10 mouse cellular contexts compared by ENCODE assay signal in the genomic region with DNA sequence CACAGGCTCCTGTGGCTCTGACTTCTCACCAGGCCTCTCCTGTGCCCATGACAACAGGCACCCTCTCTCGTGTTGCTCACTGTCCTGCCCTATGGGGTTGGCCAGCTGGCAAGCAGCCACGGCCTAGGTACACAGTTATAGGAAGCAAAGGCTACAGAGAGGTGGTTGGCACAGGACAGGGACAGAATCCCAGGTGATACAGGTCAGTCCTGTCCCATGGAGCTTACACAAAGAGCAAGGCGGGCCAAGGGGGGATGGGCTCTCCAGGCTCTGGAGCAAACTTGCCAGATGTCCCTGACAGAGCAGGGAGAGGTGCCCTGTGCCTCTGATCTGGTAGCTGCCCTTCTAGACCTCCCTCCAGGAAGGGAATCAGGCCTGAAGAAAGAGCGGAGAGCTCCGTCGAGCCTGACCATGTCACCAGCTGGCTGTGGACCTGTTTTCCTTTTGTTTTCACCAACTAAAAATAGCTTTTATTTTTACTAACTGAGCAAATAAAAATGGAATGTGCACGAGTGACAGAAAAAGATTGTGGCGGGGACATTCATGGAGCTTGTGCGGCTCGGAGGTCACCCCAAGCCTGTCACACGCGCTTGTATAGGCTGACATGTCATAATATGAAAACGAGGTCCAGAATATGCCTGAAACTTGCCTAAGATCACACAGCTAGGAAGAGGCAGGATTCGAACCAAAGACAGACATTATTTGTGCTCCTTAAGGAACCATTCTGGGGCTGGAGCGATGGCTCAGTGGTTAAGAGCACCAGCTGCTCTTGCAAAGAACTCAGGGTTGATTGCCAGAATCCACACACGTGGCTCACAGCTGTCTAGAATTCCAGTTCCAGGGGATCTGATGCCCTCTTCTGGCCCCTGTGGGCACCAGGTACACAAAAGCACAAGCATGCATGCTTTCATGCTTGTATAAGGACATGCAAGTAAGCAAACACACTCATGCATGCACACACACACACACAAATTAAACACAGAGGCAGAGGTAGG. TPM values are rescaled to one million over a fixed set of nuclear protein-coding genes. Genes with fewer than 3 reads are reported as not detected.
DNase-seq lines count a peak whose midpoint lies in the region; ATAC-seq lines count a peak whose summit lies in the region.
"Had no signal": no experiment of that assay in that cellular context is flagged by ENCODE, and none has a peak within 500 bp of the region (broad histone marks: within the 10 kb centered on the region; RNA-seq: fewer than 3 reads in every experiment).

No protein-coding gene starts in this region.

- H3K4me1 ChIP-seq in heart, embryonic 16.5 days (ENCODE audit: control insufficient read depth, insufficient read depth, low read length) = peaks cover 29% of the 10 kb centered on the region
- H3K4me1 ChIP-seq in midbrain, embryonic 12.5 days = peaks cover 27% of the 10 kb centered on the region

- DNase-seq in left cerebral cortex, postnatal 4 days = peak; percentile 48
- DNase-seq in left cerebral cortex, postnatal 10 days (ENCODE audit: extremely low spot score in 1 of 2, low spot score in 2 of 2) = no peak
- DNase-seq in embryo, embryonic 11 days = peak; percentile 65
- peak; percentile 83 to 85 for DNase-seq in kidney, postnatal 36 days
- no peak for DNase-seq in ovary, postnatal 10 days (ENCODE audit: low spot score)
- no peak for DNase-seq in left cerebral cortex, adult 18-20 months (ENCODE audit: low spot score in 2 of 2)

- intact Hi-C loops in left cerebral cortex, postnatal 4 days (cut with DNase I) = no loop called here
- intact Hi-C loops in left cerebral cortex, postnatal 10 days (cut with DNase I) = no loop called here

- H3K9me3 ChIP-seq in heart, embryonic 16.5 days (replicated peaks; ENCODE audit: control insufficient read depth, low read length) = no peaks in the 10 kb centered on the region
- no peaks in the 10 kb centered on the region for H3K9me3 ChIP-seq in midbrain, embryonic 12.5 days

- peak; percentile 61 for ATAC-seq in heart, embryonic 16.5 days (replicated peaks; ENCODE audit: extremely low read depth, insufficient read depth, low FRiP score)
- ATAC-seq in midbrain, embryonic 12.5 days (ENCODE audit: low FRiP score, low read depth) = no peak
- ATAC-seq: Patski had no signal

- no peaks in the 10 kb centered on the region for H3K36me3 ChIP-seq in heart, embryonic 16.5 days (ENCODE audit: control insufficient read depth, insufficient read depth)
- peaks cover 41% of the 10 kb centered on the region for H3K36me3 ChIP-seq in midbrain, embryonic 12.5 days

- no peak overlapping the region for H3K4me3 ChIP-seq in heart, embryonic 16.5 days (ENCODE audit: low read length)
- no peak overlapping the region for H3K4me3 ChIP-seq in midbrain, embryonic 12.5 days

- H3K9ac ChIP-seq in heart, embryonic 16.5 days (ENCODE audit: low read length) = peak overlapping the region; percentile 27
- peak overlapping the region; percentile 15; the same call in 1 of the 2 replicates for H3K9ac ChIP-seq in midbrain, embryonic 12.5 days (replicated peaks)

- 32% methylated on average over 16 of the region's 16 CpGs for WGBS in heart, embryonic 16.5 days
- 77% methylated on average over 16 of the region's 16 CpGs for WGBS in midbrain, embryonic 12.5 days

- H3K27ac ChIP-seq in heart, embryonic 16.5 days (ENCODE audit: low read length) = peak overlapping the region; percentile 71
- peak overlapping the region; percentile 39 for H3K27ac ChIP-seq in midbrain, embryonic 12.5 days (replicated peaks)
- H3K27ac ChIP-seq: macrophage had no signal

- H3K4me2 ChIP-seq in heart, embryonic 16.5 days (ENCODE audit: low read depth, low read length) = no peak overlapping the region
- no peak overlapping the region for H3K4me2 ChIP-seq in midbrain, embryonic 12.5 days (replicated peaks)

- H3K27me3 ChIP-seq in heart, embryonic 16.5 days (ENCODE audit: control insufficient read depth, insufficient read depth, low read length) = no peaks in the 10 kb centered on the region
- H3K27me3 ChIP-seq in midbrain, embryonic 12.5 days = no peaks in the 10 kb centered on the region
- H3K27me3 ChIP-seq: Patski had no signal

RNA-seq across cellular contexts. Expression of a gene that starts 48.1 kb away (rescaled TPM):
- 10 to 100 TPM; 50.6 to 52.0 TPM for total RNA-seq in left cerebral cortex, postnatal 4 days (2021)
- total RNA-seq in left cerebral cortex, postnatal 10 days (2021) = 10 to 100 TPM; 47.9 to 51.6 TPM
- 18.6 TPM in 2 replicates for polyA plus RNA-seq in heart, embryonic 16.5 days (2015; fragmentation: Nextera tagmentation; extraction: Ambion mirVana)
- 34.2 and 36.5 TPM in 2 replicates for polyA plus RNA-seq in midbrain, embryonic 12.5 days (2016; fragmentation: Nextera tagmentation; extraction: Ambion mirVana)
- 10 to 100 TPM; 56.0 to 60.5 TPM for total RNA-seq in left cerebral cortex, adult 18-20 months (2021)

Comparison
In these comparisons a context has a peak if more than half of its experiments do, and no peak if none do; other contexts are left out.
1. DNase-seq: peak in left cerebral cortex, postnatal 4 days (single experiment), embryo, embryonic 11 days (single experiment) and kidney, postnatal 36 days (2 of 2); none in left cerebral cortex, postnatal 10 days (0 of 2), ovary, postnatal 10 days (single experiment) and left cerebral cortex, adult 18-20 months (0 of 2).